Mouse (Mus musculus) lung, postnatal 0 days (tissue): ENCODE measurements around the gene Abhd14b.

Source experiments
- CTCF ChIP-seq: IDR thresholded peaks from 2 replicates; pipeline ENCODE4 v1.5.1; 2016; ENCODE audit warnings: antibody characterized with exemption, mild to moderate bottlenecking
- EP300 ChIP-seq: IDR thresholded peaks from 2 replicates; pipeline ENCODE4 v1.6.1; 2016; ENCODE audit warnings: antibody characterized with exemption, mild to moderate bottlenecking, control low read depth

DNA sequence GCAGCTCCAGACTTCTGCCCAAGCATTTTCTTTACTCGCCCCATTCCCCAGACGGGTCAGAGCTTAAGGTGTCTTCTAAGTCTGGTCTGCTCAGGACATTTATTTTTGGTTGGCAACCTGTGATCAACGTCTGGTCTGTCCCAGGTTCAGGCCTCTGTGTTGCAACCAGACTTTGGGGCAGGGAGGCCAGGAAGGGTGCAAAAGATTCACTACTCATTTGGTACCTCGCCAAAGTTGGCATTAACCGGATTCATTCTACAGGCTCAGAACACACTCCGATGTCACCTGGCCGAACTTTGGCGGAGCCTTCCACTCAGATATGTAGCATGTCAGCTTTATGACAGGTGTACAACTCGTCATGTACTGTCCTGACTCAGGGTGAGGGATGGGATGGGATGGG lies 692 bp downstream of the Abhd14b start:
- TF ChIP-seq CTCF = no peak
- no peak for TF ChIP-seq EP300
